In the genomic region with DNA sequence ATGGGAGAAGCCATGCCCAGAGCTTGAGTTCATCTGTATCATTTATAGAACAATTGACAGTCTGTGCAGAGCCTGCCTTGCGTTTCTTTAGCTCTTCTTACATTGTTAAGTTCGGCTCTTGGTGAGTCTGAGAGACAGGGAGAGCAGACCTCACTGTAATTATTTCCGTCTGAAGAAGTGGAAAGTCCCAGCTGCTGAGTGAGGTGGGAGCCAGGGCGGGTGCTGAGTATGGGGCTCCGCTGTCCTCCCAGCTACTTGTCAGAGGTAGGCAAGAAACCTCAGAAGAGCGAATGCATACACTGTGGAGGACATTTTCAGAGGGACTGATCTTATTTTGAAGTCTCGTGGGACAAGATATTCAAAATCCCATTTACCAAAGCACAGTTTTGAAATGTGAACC, we compare ENCODE assay signal across 27 mouse cellular contexts.
"Had no signal": no experiment of that assay in that cellular context is flagged by ENCODE, and none has a peak within 500 bp of the region (broad histone marks: within the 10 kb centered on the region; RNA-seq: fewer than 3 reads in every experiment).

No protein-coding gene starts in this region.

- H3K36me3 ChIP-seq: heart, embryonic 10.5 days; heart, embryonic 12.5 days; hindbrain, embryonic 10.5 days; hindbrain, embryonic 12.5 days; kidney, embryonic 15.5 days; limb, embryonic 10.5 days; limb, embryonic 12.5 days; liver, embryonic 13.5 days had no signal

- H3K4me3 ChIP-seq: gastrocnemius, adult 2 months; heart, embryonic 10.5 days; heart, embryonic 12.5 days; hindbrain, embryonic 10.5 days; hindbrain, embryonic 12.5 days; kidney, embryonic 15.5 days; limb, embryonic 10.5 days; limb, embryonic 12.5 days; liver, embryonic 13.5 days had no signal

- H3K4me1 ChIP-seq: heart, embryonic 10.5 days; heart, embryonic 12.5 days; kidney, embryonic 15.5 days; limb, embryonic 10.5 days; liver, embryonic 13.5 days had no signal

- H3K27me3 ChIP-seq: hindbrain, embryonic 12.5 days; liver, embryonic 13.5 days had no signal

- ATAC-seq: hindbrain, embryonic 16.5 days; intestine, embryonic 16.5 days had no signal

- H3K27ac ChIP-seq: gastrocnemius, adult 2 months; heart, embryonic 10.5 days; hindbrain, embryonic 10.5 days; hindbrain, embryonic 12.5 days; hindbrain, embryonic 14.5 days; kidney, embryonic 15.5 days; kidney, postnatal 0 days; limb, embryonic 10.5 days; limb, embryonic 12.5 days; liver, embryonic 13.5 days had no signal

- H3K9me3 ChIP-seq: heart, embryonic 10.5 days; heart, embryonic 12.5 days; hindbrain, embryonic 10.5 days; hindbrain, embryonic 12.5 days; kidney, embryonic 15.5 days; limb, embryonic 10.5 days; liver, embryonic 13.5 days had no signal

- H3K9ac ChIP-seq: heart, embryonic 12.5 days; hindbrain, embryonic 12.5 days; hindbrain, embryonic 14.5 days; kidney, embryonic 15.5 days; limb, embryonic 12.5 days; liver, embryonic 13.5 days had no signal

- DNase-seq: gastrocnemius, adult 2 months; gastrocnemius, postnatal 10 days; gastrocnemius, postnatal 25 days; heart, adult 18-20 months; heart, postnatal 10 days; heart, postnatal 4 days; kidney, adult 11 months; kidney, adult 2 months; kidney, adult 9 months; kidney, postnatal 14 days; kidney, postnatal 36 days; layer of hippocampus, adult 9-11 months; layer of hippocampus, postnatal 36 days; liver; liver, embryonic 13.5 days had no signal

- H3K4me2 ChIP-seq: heart, embryonic 12.5 days; hindbrain, embryonic 12.5 days; hindbrain, embryonic 14.5 days; kidney, embryonic 15.5 days; limb, embryonic 12.5 days; liver, embryonic 11.5 days; liver, embryonic 13.5 days had no signal
